Mouse (Mus musculus) granulocyte monocyte progenitor cell, adult 5-6 weeks (primary cell): Measurements from ENCODE around the gene Scgb1a1. TPM values are rescaled to one million over a fixed set of nuclear protein-coding genes. Genes with fewer than 3 reads are reported as not detected.
"Not testable (repeated sequence)": the region's sequence is repeated elsewhere in the genome, so short reads cannot be mapped to it uniquely, and the experiment has no call there.

Source experiments
- ATAC-seq: replicated peaks from 2 replicates; pipeline ENCODE4 v1.8.0; 2016; ENCODE audit warnings: mild to moderate bottlenecking, moderate TSS enrichment, inconsistent platforms; ENCODE audit not compliant: poor library complexity, severe bottlenecking
- total RNA-seq, 2 experiments: library from RNA; stranded (forward) in 1 of 2; stranded (reverse) in 1 of 2; fragments of 200-712, 200-1000 nt in 1 of 2; fragments of >200 nt in 1 of 2; fragmentation: Nextera tagmentation in 1 of 2; gene quantifications; 2 replicates each; pipeline ENCODE4 v1.2.3; 2014 to 2017

Gene Scgb1a1
- total RNA-seq, 2 experiments from 2014 or later: not detected

DNA sequence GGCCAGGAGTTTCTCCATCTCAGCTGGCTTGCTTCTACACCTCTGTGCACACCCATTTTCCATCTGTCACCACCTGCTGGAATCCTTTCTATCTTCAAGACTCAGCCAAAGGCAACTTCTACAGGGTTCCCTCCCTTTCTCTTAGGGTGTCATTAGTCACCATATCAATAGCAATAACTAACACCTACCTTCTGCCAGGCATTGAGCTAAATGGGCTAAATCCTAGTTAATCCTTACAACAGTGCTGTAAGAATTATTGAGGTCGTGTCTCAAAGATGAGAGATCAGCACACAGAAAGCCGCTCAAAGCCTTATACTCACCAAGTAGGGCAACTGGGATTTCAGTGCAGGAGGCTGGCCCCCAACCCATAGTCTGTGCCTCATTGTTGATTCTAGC, 13.3 kb upstream of the Scgb1a1 start:
- ATAC-seq: no peak

DNA sequence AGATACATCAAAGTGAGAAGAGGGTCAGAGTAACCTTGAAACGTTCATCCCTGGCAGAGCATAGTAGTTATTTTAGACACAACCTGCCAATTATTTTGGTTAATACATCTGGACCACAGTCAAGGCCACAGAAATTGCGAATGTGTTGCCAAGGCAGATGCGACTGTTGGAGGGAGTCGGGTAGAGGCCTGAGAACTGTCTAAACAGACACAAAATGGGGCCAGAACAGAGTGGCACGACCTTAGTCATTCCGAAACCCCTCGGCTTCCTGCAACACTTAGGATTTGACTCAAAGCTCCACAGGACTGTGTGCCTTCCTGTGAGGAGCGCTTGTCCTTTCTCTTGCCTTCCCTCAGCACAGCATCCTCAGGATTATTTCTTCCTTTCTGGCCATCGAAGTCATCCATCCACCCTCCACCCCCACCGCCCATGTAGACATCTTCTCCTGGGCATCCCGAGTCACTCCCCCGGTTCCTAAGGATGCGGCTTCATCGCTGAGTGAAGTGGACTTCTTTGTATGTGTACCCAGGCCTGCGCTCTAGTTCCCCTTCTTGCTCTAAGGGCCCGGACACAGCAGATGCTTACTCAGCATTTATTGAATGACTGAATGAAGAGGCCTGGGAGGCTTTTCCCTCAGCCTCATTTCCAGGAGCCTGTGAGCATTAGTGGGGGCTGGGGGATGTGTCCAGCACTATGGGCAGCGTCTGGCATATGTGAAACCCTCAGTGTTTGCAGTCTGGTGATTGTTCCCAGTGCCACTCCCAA, 12.7 kb upstream of the Scgb1a1 start:
- ATAC-seq: 0 out of 2 replicates have a peak, but pooled peaks have one; percentile 27

DNA sequence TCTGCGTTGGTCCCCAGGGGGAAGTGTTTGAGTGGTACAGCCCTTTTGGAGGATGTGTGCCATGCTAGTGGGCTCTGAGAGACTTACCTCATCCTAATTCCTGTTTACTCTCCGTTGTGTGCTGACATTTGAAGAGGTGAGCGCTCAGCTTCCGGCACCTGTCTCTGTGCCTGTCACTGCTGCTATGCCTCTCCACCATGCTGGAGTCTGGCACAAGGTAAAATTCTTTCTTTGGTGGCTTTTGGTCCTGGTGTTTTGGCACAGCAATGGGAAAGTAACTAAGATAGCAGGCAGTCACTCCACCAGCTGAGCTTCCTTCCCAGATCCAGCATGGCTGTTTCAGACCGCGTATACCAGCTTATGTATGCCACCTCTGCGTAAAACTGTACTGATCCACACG, 12.0 kb upstream of the Scgb1a1 start:
- ATAC-seq: no peak

DNA sequence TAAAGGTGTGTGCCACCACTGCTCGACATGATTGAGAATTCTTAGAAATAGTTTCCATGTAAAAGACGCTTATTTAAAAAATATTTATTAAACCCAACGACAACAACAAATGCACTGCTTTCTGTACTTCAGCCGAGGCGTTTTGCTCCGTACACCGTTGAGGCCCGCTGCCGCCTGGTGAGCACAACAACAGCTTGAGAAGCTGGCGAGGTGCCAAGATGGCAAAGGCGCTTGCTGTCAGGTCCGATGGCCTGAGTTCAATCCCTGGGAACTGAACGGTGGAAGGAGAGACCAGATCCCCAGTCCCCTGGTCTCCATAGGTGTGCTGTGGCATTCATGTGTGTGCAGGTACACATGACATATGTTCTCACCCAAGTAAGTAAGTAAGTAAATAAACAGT, 9.7 kb upstream of the Scgb1a1 start:
- ATAC-seq: no peak

DNA sequence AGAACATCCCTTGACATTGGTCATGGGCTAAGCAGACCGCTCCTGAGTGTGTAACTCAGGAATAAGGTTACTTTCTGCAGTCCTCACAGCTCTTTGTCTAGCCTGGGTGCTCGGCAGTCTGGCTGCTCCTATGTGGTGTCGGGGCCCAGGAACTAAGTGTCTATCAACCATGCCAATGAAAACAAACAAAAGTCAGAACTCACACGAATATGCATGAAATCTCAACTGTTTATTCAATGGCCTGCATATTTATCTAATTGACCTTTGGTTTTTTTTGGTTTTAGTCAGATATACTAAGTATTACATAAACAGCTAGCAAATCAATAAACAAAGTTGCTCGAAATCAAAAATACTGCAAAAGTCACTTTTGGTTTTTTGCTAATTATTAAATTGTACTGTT, 7.4 kb upstream of the Scgb1a1 start:
- ATAC-seq: no peak

DNA sequence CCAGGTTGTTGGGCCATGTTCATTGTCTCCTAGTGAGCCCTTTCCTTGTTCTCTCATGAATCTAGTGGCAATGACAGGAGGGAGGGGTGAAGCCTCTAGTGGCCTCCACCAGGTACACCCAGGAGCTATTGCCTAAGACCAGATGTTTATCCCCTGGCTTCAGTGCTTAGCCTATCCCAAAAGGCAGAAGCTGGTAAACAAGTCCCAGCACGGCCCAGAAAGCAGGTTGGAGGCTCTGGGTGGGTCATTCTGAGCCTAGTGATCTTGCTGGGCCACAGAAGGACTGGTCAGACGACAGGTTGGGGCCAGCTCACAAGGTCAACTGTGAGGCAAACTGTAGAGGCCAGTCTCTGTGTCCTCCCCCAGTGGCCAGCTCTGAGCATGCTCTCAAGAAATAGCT, 3.0 kb upstream of the Scgb1a1 start:
- ATAC-seq: no peak

DNA sequence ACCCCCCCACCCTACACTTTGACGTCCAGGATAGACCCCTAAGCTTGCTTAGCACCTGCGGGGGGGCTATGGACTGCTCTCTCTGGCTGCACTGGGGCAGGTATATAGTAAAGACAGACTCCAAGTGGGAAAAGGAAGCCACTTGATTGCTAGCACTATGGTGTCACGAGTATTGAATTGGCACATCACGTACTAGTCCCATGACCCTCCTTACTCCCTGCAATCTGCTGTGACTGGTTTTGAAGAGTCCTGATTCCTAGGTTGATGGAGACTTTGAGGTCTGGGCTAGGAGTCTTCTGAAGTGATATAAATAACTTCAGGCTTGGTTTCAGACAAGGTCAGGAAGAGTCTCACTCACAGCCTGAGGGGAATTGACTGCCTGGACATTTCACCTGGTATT, 2.4 kb upstream of the Scgb1a1 start:
- no peak for ATAC-seq

DNA sequence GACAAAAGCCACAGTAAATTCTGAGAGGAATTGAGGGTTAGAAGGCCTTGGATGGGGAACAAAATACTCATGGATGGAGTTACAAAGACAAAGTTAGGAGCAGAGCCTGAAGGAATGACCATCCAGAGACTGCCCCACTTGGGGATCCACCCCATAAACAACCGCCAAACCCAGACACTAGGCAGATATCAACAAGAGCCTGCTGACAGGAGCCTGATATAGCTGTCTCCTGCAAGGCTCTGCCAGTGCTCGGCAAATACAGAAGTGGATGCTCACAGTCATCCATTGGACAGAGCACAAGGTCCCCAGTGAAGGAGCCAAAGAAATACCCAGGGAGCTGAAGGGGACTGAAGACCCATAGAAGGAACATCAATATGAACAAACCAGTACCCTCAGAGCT, 3.9 kb downstream of the Scgb1a1 start:
- ATAC-seq: not testable (repeated sequence)

DNA sequence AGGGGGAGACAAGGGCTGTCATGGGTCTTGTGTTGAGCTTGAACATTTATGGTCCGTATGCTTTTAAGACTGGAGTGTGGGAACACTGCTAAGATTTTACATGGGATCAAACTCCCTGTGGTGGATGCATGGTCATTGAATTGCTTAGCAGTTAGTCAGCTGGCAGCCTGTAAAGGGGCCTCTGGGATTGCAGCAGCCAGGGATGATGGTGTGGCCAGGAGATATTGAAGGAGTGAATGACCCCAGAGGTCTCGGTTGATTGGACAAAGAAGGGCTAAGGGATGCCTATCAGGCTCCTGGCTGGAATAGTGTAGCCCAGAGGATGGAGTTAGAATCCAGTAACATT, 4.8 kb downstream of the Scgb1a1 start:
- no peak for ATAC-seq

DNA sequence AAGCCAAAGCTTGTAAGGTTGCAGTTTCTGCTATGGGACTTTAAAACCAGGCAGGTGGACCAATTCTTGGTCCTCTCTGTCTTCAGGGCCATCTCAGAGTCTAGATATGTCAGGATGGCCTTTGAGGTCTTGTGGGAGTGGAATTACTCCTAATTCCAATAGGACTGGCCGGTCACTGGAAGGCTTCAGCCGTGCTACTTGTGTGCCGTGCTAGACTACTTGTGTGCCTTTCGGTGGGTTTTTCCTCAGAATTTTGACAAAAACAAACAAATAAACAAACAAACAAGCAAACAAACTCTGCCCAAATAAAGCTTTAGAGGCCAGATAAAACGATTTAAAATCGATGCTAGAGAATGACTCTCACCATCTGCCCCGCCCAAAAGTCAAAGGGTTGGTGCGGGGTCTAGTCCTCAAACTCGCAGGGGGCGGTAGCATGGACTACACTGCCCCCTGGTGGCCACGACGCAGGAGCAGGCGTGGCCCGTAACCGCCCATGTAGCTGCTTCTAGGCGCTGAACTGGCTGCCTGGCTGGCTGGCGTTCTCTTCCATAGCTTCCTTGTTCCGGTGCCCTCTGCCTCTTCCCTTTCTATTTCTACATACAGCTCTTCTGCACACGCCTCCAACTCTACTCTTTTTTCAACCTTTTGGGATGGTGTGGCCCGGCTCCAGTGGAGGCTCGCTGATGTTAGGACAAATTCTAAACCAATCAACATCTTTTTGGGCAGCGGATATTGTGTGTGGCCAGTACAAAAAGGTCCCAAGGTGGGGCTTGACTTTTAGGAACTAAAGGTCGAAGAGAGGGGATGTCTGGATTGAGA, 5.4 kb downstream of the Scgb1a1 start:
- peak; percentile 99 for ATAC-seq

DNA sequence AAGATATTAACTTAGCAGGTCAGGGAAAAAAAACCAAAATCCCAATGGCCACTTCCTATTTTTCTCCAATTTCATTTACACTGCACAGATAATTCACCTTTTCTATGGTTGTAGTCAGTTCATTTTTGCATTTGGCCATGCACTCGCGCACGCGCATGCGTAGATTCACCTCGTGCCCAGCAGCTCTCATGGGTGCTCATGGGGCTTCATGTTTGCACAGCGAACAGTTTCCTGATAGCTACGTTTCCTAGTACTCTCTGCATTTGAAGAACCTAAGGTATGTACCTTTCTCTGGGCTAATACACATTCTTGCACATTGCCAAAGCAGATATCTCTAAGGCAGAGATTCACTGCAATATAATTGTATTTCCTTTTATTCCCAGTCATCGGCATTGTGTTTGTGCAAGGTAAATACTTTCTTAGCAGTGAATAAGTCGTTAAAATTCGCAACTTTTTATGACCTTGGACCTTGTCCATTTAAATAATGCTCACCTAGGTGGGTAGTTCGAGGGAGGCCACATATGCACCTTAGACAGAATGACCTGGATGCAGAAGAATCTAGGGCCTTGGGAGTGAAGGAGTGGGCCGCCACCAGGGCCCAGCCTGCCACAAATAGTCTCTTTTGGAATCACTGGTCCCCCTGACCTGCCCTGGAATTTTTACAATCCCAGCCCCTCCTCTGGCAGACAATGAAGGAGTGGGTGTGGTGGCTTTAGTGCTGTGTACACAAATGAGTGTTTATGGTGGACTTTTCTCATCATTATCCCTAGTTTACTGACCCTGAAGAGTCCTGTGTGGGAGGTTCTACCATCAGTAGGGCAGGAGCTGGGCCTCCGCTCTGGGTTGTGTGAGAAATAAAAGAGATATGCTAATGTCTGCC, 6.2 kb downstream of the Scgb1a1 start:
- no peak for ATAC-seq

DNA sequence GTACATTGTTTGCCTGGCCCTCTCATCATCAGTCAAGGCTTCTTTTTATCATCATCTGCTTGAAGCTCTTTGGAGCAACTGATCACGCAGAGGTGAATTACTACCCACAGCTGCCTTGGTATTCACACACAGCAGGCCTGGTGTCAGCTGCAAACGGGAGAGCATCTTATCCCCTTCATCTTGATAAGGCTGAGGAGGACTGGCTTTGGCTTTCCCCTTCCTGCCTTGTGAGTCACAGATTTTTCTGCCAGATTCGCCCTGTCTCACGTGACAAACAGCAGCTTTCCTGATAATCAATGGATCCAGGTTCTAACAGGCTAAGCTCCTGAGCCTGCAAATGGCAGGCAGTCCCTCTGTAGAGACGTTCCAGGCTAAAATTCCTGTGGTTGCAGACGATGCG, 7.8 kb downstream of the Scgb1a1 start:
- no peak for ATAC-seq

DNA sequence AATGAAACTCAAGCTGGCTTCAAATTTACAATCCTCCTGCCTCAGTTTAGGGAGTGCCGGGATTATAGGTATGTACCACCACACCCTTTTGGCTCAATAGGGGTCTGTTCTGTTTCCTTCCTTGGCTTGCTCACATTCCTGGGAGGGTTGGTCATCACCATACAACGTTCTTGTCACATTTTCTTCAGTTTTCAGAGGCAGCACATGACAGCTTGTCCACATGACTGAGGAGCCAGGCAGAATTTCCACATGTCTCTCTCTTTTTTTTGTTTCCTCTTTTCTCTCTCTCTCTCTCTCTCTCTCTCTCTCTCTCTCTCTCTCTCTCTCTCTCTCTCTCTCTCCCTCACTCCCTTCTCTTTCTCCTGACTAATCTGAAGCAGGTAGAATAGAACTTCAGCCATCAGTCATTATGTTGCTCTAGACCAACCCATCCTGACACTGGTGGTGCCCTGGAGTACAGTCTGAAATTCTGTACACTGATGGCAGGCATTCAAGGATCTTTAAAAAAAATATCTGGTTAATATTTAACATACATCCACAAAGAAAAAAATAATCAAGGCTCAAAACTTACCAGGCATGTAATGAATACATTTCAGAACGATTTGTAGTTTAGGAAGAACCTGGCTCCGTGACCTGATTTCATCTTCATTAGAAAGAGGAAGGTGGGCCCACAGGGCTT, 10.6 kb downstream of the Scgb1a1 start:
- ATAC-seq: 0 out of 2 replicates have a peak, but pooled peaks have one; percentile 26

DNA sequence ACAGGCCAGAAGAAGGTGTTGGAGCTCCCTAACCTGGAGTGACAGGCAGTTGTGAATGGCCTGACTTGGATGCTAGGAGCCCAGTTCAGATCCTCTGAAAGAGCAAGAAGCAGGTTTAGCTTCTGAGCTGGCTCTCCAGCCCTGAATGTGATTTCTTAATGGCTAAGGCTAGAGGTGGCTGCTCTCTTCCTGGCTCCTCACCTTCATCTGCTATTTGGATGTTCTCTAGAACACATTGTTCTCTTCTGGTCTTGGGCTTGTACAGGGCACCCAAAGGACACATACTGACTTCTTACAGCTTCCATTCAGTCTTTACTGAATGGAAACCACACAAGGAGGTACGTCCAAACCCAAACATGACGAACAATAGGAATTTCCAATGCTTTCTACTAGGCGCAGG, 11.7 kb downstream of the Scgb1a1 start:
- ATAC-seq: no peak

DNA sequence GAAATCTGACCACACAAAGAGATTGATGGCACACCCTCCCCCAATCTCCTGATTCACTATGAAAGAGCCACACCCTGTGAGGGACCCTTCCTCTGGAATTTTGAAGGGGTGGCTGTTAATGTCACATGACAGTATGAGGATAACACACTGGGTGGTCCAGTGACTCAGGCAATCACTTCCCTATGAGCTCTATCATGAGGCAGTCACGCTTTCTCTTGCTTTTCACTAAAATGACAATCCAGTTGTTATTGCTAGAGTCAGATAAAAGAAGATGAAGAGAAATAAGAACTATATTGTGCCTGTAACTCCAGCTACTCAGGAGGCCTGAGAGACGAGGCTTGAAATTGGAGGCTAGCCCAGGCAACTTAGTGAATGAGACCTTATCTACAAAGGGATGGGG, 12.2 kb downstream of the Scgb1a1 start:
- ATAC-seq: no peak

DNA sequence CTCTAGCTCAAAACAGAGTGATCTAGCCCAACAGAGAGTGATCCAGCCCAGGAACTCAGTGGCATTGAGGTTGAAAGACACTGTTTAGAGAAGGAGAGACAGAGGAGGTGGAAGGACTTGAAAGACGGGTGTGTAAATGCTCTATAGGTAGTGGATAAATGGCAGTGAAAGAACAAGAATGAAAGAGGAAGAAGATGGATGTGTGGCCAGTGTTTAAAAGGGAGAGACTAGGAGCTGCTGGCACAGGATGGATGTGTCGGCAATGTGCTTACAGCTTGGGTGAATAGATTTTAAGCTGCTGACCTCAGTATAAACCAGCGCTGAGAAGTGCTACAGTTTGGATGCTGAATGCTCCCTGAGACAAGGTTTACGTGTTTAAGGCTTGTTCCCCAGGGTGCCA, 13.3 kb downstream of the Scgb1a1 start:
- peak; percentile 3; the same call in 1 of the 2 replicates for ATAC-seq

DNA sequence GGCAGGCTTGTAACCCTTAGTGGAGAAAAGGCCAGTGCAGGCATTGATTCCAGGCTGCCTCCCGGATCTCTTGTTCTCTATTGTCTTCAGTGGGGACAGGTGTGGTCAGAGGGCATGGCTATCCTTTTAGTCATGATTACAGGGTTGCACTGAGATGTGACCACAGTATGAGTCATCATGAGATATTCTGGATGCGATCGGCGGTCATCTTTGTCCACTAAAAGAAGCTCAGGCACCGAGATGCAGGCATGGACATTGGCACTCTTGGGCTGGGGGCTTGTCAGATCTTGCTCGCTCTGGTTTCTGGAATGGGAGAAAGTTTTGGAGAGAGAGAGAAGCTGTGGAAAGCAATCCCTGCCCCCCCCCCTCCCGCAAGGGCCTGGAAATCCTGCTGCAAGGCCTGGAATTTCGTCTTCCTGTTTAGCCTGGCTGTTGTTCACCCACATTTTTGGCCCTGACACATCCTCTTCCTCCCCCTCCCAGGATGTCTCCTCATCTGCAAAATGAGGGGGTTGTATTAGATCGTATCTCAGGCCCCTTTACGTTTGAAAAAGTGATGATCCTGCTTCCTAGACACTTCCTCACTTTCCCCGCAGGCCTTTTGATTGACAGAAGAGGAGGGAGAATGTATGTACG, 13.9 kb downstream of the Scgb1a1 start:
- ATAC-seq: no peak

DNA sequence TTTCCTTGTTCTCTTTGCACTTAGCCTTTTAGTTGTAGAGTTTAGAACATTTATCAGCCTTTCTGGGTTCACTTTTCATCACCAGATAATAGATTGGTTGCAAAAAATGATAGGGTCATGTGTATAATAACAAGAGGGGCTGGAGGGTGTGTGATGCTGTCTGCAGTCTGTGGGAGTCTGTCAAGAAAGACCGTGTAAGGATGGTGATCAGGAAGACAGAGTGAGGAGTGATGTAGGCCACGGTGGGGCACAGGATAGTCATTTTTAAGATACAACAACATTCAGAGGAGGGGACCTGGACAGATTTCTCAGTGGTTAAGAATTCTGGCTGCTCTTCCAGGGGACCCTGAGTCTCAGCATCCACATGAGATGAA, 15.6 kb downstream of the Scgb1a1 start:
- no peak for ATAC-seq

DNA sequence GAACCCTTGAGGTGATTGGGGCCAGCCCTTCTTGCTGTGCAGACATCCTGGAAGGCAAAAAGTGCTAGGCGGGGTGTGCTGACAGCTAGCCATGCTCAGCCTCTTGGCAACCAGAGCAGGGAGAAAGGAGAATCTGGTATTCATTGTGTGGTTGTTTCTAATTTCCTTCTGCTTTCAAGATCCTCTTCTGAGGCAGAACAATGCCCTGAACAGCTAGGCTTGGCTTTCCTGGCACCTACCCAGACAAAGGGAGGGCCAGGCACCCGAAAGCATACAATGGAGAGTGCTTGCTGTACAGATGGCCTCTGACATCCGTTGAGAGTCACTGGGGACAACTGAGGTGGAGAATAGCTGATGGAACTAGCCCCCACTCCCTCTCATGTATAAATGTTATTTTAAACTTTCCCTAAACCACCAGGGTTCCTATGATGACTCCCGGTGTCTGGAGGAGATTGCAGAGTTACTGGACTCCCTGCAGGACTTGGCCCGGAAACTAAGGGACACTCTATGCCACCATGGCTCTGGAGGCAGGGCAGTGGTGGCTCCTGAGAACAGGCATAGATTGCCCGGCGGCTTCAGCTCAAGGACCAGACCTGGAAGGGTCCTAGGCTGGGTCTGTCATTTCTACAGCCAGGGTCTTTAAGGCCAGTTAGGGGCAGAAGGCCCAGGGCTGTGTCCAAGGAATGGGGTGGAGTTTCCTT, 16.2 kb downstream of the Scgb1a1 start:
- ATAC-seq: peak; percentile 70
